Comparison of ENCODE assay signal across 14 mouse cellular contexts in the genomic region with DNA sequence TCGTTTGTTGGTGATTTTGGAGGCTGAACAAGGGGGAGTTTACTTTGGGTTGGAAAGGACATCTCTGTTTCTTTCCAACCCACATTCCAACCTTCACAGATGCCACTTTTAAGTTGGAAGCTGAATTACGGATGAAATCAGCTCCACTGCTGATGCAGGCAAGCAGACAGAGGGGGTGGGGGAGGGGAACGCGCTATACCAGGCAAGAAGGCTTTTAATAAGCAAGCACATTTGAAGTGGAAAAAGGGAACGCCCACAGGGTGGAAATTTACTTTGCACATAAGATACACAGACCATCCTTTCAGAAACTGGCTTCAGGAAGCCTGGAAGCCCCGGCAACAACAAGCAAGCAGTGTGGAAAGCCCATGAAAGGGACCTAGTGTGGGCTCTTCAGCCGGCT. TPM values are rescaled to one million over a fixed set of nuclear protein-coding genes. Genes with fewer than 3 reads are reported as not detected.
DNase-seq lines count a peak whose midpoint lies in the region; ATAC-seq and TF ChIP-seq lines count a peak whose summit lies in the region.
"Had no signal": no experiment of that assay in that cellular context is flagged by ENCODE, and none has a peak within 500 bp of the region (broad histone marks: within the 10 kb centered on the region; RNA-seq: fewer than 3 reads in every experiment).

No protein-coding gene starts in this region.

- no peak for TF ChIP-seq CTCF in layer of hippocampus, adult 2 months (conservative IDR thresholded peaks at IDR 0.05)

- H3K27ac ChIP-seq in layer of hippocampus, adult 2 months: peak overlapping the region; percentile 74; the same call in 1 of the 2 replicates
- H3K27ac ChIP-seq in embryonic facial prominence, embryonic 15.5 days (replicated peaks): peak overlapping the region; percentile 55; the same call in 1 of the 2 replicates
- H3K27ac ChIP-seq: hindbrain, embryonic 10.5 days had no signal

- H3K4me2 ChIP-seq in embryonic facial prominence, embryonic 15.5 days (replicated peaks): no peak overlapping the region
- H3K4me2 ChIP-seq: liver, embryonic 11.5 days had no signal

- H3K4me1 ChIP-seq in embryonic facial prominence, embryonic 15.5 days: peaks cover 4% of the 10 kb centered on the region; the same call in 1 of the 2 replicates

- no peak overlapping the region for H3K9ac ChIP-seq in embryonic facial prominence, embryonic 15.5 days

- no peak for DNase-seq in layer of hippocampus, adult 2 months (ENCODE audit: low spot score in 2 of 2)
- DNase-seq in layer of hippocampus, adult 8-10 months (ENCODE audit: low spot score in 2 of 2): no peak
- DNase-seq in lung, postnatal 10 days: peak; percentile 5
- DNase-seq in lung, adult 18-20 months: no peak
- DNase-seq in right cerebral cortex, postnatal 10 days (ENCODE audit: low spot score in 2 of 2): peak; percentile 51 to 59
- DNase-seq in cerebellum, postnatal 25 days: no peak
- no peak for DNase-seq in spleen, adult 12 weeks (ENCODE audit: low spot score)
- DNase-seq: adrenal gland, postnatal 36 days; kidney, adult 2 months; kidney, postnatal 36 days; lung, postnatal 14 days had no signal

- H3K27me3 ChIP-seq in embryonic facial prominence, embryonic 15.5 days: no peaks in the 10 kb centered on the region

- ATAC-seq in embryonic facial prominence, embryonic 15.5 days (ENCODE audit: insufficient number of reproducible peaks, low FRiP score, low TSS enrichment, low read depth): no peak

- H3K36me3 ChIP-seq in embryonic facial prominence, embryonic 15.5 days: no peaks in the 10 kb centered on the region
- H3K36me3 ChIP-seq: hindbrain, embryonic 10.5 days had no signal

- H3K9me3 ChIP-seq in embryonic facial prominence, embryonic 15.5 days (replicated peaks): no peaks in the 10 kb centered on the region
- H3K9me3 ChIP-seq: hindbrain, embryonic 10.5 days had no signal

- H3K4me3 ChIP-seq in layer of hippocampus, adult 2 months: peak overlapping the region; percentile 12; the same call in 1 of the 2 replicates
- H3K4me3 ChIP-seq in embryonic facial prominence, embryonic 15.5 days (replicated peaks): no peak overlapping the region
- H3K4me3 ChIP-seq: hindbrain, embryonic 10.5 days had no signal

- WGBS in embryonic facial prominence, embryonic 15.5 days: 36% methylated on average over 7 of the region's 7 CpGs

RNA-seq across cellular contexts. Expression of a gene that starts 11.7 kb away (rescaled TPM):
- 10 to 100 TPM; 14.8 to 17.7 TPM for total RNA-seq in layer of hippocampus, adult 2 months (2021)
- 10 to 100 TPM; 13.7 to 19.3 (median 16.0) TPM for total RNA-seq in layer of hippocampus, adult 8-10 months (2022)
- polyA plus RNA-seq in embryonic facial prominence, embryonic 15.5 days (2015; fragmentation: Nextera tagmentation; extraction: Ambion mirVana): 19.1 and 19.8 TPM in 2 replicates

RNA-seq across cellular contexts. Expression of a gene that starts 13.8 kb away (rescaled TPM):
- 10 to 100 TPM; 18.2 to 21.5 TPM for total RNA-seq in layer of hippocampus, adult 2 months (2021)
- total RNA-seq in layer of hippocampus, adult 8-10 months (2022): 10 to 100 TPM; 17.8 to 26.3 (median 21.5) TPM
- polyA plus RNA-seq in embryonic facial prominence, embryonic 15.5 days (2015; fragmentation: Nextera tagmentation; extraction: Ambion mirVana): 38.5 and 47.8 TPM in 2 replicates

Comparison
In these comparisons a context has a peak if more than half of its experiments do, and no peak if none do; other contexts are left out.
1. DNase-seq: peak in lung, postnatal 10 days (single experiment) and right cerebral cortex, postnatal 10 days (2 of 2); none in layer of hippocampus, adult 2 months (0 of 2), layer of hippocampus, adult 8-10 months (0 of 2), lung, adult 18-20 months (0 of 2), cerebellum, postnatal 25 days (0 of 2) and spleen, adult 12 weeks (single experiment).